ENCODE assay signal across 8 mouse cellular contexts in genomic region chr4:129287472-129287981, GRCm38 (mm10). TPM values are rescaled to one million over a fixed set of nuclear protein-coding genes. Genes with fewer than 3 reads are reported as not detected.
A peak's percentile ranks its signal among the peaks of the same experiment; 100 is the strongest.
DNase-seq lines count a peak whose midpoint lies in the region; ATAC-seq and TF ChIP-seq lines count a peak whose summit lies in the region.

Gene Sync (plus strand): TSS chr4:129287617.

- H3K36me3 ChIP-seq in intestine, embryonic 15.5 days, result no peaks in the 10 kb centered on the region
- no peaks in the 10 kb centered on the region for H3K36me3 ChIP-seq in midbrain, embryonic 14.5 days (ENCODE audit: control insufficient read depth, insufficient read depth, low read length)

- no peak for TF ChIP-seq CTCF in left cerebral cortex, adult 2 months (IDR thresholded peaks at IDR 0.05)

- H3K9ac ChIP-seq in intestine, embryonic 15.5 days, result peak within 1 kb of the TSS; percentile 50
- H3K9ac ChIP-seq in midbrain, embryonic 14.5 days (replicated peaks; ENCODE audit: low read length), result peak within 1 kb of the TSS; percentile 56

- intact Hi-C loops in left cerebral cortex, adult 2 months (cut with DNase I), result no loop called here
- intact Hi-C loops in gastrocnemius, postnatal 36 days (cut with DNase I), result no loop called here
- intact Hi-C loops in left cerebral cortex, postnatal 36 days (cut with DNase I), result no loop called here

- DNase-seq in left cerebral cortex, adult 2 months (ENCODE audit: extremely low spot score in 1 of 2, low spot score in 2 of 2), result no peak
- DNase-seq in left cerebral cortex, adult 11 months (ENCODE audit: low spot score), result no peak
- DNase-seq in adrenal gland, postnatal 25 days, result peak; percentile 56
- peak; percentile 53 to 64 for DNase-seq in gastrocnemius, postnatal 36 days
- peak; percentile 66 for DNase-seq in midbrain, embryonic 14.5 days
- no peak for DNase-seq in thymus, adult 18-20 months
- DNase-seq in left cerebral cortex, postnatal 36 days (ENCODE audit: low spot score in 2 of 2), result no peak

- 1% methylated on average over 49 of the region's 53 CpGs for WGBS in intestine, embryonic 15.5 days
- under 1% methylated on average over 52 of the region's 53 CpGs for WGBS in midbrain, embryonic 14.5 days

- peak within 1 kb of the TSS; percentile 53 for H3K4me3 ChIP-seq in left cerebral cortex, adult 2 months
- peak within 1 kb of the TSS; percentile 48 for H3K4me3 ChIP-seq in intestine, embryonic 15.5 days (replicated peaks)
- peak within 1 kb of the TSS; percentile 44 for H3K4me3 ChIP-seq in midbrain, embryonic 14.5 days (replicated peaks; ENCODE audit: low read depth, low read length)

- H3K4me2 ChIP-seq in intestine, embryonic 15.5 days (replicated peaks), result peak within 1 kb of the TSS; percentile 96
- H3K4me2 ChIP-seq in midbrain, embryonic 14.5 days (ENCODE audit: low read length), result peak within 1 kb of the TSS; percentile 90

- no peak within 1 kb of the TSS for H3K27ac ChIP-seq in left cerebral cortex, adult 2 months
- H3K27ac ChIP-seq in intestine, embryonic 15.5 days, result no peak within 1 kb of the TSS
- no peak within 1 kb of the TSS for H3K27ac ChIP-seq in midbrain, embryonic 14.5 days (replicated peaks; ENCODE audit: low read depth, low read length)

- ATAC-seq in intestine, embryonic 15.5 days, result peak; percentile 65
- no peak; the same call in 1 of the 2 replicates for ATAC-seq in midbrain, embryonic 14.5 days (ENCODE audit: low FRiP score, low TSS enrichment)

- 0 out of 2 replicates have a peak, but pooled peaks cover 8% of the 10 kb centered on the region for H3K27me3 ChIP-seq in intestine, embryonic 15.5 days (replicated peaks)
- H3K27me3 ChIP-seq in midbrain, embryonic 14.5 days (ENCODE audit: control insufficient read depth, insufficient read depth, low read length), result peaks cover 13% of the 10 kb centered on the region

- H3K4me1 ChIP-seq in intestine, embryonic 15.5 days (replicated peaks), result peaks cover 20% of the 10 kb centered on the region
- peaks cover 9% of the 10 kb centered on the region; the same call in 1 of the 2 replicates for H3K4me1 ChIP-seq in midbrain, embryonic 14.5 days (ENCODE audit: control insufficient read depth, insufficient read depth, low read length)

- no peaks in the 10 kb centered on the region for H3K9me3 ChIP-seq in intestine, embryonic 15.5 days
- no peaks in the 10 kb centered on the region for H3K9me3 ChIP-seq in midbrain, embryonic 14.5 days (ENCODE audit: control insufficient read depth, low read length)

RNA-seq across cellular contexts. Expression of gene Sync, which starts in this region (rescaled TPM):
- 1 to 10 TPM; 1.8 to 2.2 TPM for total RNA-seq in left cerebral cortex, adult 2 months (2021)
- total RNA-seq in adrenal gland, postnatal 25 days (2021), result 0.61 and 0.86 TPM in 2 replicates
- total RNA-seq in gastrocnemius, postnatal 36 days (2021), result 10 to 100 TPM; 38.3 to 44.9 TPM
- polyA plus RNA-seq in intestine, embryonic 15.5 days (2015; fragmentation: Nextera tagmentation; extraction: Ambion mirVana), result 1.2 TPM in 2 replicates
- polyA plus RNA-seq in midbrain, embryonic 14.5 days (2014; fragmentation: Nextera tagmentation; extraction: Ambion mirVana), result 0.34 and 0.54 TPM in 2 replicates
- 1 to 10 TPM; 1.3 to 2.1 TPM for total RNA-seq in left cerebral cortex, postnatal 36 days (2021)

Comparison
In these comparisons a context has a peak if more than half of its experiments do, and no peak if none do; other contexts are left out.
1. RNA of gene Sync (total RNA-seq): 38.3 to 44.9 TPM in gastrocnemius, postnatal 36 days; 1.8 to 2.2 TPM in left cerebral cortex, adult 2 months, 1.3 to 2.1 TPM in left cerebral cortex, postnatal 36 days and 0.61 to 0.86 TPM in adrenal gland, postnatal 25 days; every median in the first group is over 10 times any median in the second.
2. Peak in DNase-seq in adrenal gland, postnatal 25 days; RNA of the gene not detected or under 1 TPM.
3. Peak in DNase-seq, H3K4me3 ChIP-seq, H3K9ac ChIP-seq and H3K4me2 ChIP-seq in midbrain, embryonic 14.5 days; RNA of the gene not detected or under 1 TPM.
4. DNase-seq: peak in gastrocnemius, postnatal 36 days (2 of 2); none in left cerebral cortex, adult 2 months (0 of 2), left cerebral cortex, adult 11 months (single experiment), thymus, adult 18-20 months (0 of 2) and left cerebral cortex, postnatal 36 days (0 of 2).
5. Peak in every context shown above with its lines, with median percentiles within 50 percentile points of each other: H3K4me3 ChIP-seq.